Mouse (Mus musculus): ENCODE measurements around the gene Piezo1.
A peak's percentile ranks its signal among the peaks of the same experiment; 100 is the strongest.

The Piezo1 gene

DNA sequence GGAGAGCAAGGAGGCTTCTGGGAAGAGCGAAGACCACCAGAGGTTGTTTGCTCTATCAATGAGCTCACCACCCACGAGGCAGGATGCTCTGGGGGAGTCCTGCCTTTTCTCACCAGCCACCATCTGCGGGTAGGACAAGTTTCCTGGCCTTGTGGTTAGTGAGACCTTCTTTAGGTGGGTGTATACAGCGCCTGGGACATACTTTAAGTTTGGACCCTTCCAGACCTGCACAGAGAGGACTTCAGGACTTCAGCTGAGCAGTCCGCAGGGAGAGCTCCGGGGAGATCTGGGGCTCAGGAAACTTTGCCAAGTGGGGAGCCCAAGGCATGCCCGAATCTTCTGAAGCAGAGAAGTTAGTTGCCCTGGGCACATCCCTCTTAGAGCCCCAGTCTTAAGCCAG lies 91.1 kb downstream of the Piezo1 start:
- DNase-seq (ENCODE audit: low read depth, low spot score): no peak

GRCm38 (mm10) chr8:122459218-122459900 lies 91.8 kb downstream of the Piezo1 start:
- no peak for DNase-seq (ENCODE audit: low read depth, low spot score)

- DNase-seq (ENCODE audit: low read depth, low spot score): no peak
Observed at GRCm38 (mm10) chr8:122457171-122457570, 94.0 kb downstream of the Piezo1 start.

- no peak for DNase-seq (ENCODE audit: low read depth, low spot score)
Observed at GRCm38 (mm10) chr8:122454409-122454808, 96.7 kb downstream of the Piezo1 start.

DNA sequence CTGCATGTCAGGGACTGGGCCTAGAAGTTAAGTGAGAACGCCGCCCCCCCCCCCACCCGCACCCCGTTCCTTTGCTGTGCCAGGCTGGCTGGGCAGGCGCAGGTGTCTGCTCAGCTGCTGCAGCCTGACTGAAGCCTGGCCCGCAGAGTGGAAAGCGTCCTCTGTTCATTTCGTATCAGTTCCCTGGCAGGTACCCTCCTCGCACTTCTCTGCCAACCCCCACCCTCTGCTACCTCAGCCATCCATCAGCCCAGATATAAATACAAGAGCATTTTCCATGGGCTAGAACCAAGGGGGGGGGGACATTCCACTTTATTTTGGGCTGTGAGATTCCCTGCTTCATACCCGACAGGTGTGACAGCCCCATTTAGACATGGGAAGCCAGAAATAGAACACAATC lies 99.0 kb downstream of the Piezo1 start:
- DNase-seq (ENCODE audit: low read depth, low spot score): no peak

DNA sequence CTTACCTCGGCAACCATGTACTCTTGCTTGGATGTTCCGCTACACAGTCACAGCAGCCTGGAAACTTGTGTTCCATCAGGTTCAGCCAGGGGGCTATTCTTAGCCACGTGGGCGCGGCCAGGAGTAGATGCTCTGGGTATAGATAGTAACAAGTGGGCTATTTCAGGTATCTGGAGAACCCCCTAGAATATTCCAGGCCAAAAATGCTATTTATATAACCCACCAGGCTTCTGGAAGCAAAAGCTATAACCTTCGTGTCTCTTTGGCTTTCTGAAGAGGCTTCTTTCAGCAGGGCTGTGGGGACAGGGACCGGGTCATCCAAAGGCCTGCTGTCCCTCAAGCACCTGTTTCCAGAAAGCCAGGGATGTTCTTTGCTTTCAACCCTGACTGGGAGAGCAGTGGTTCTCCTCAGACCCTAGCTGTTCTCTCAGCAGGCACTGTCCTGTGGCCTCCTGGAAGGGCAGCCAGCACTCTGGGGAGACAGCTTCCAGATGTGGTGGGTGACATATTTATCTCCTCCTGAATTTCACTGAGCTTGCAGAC lies 99.9 kb downstream of the Piezo1 start:
- no peak for DNase-seq (ENCODE audit: low read depth, low spot score)

GRCm38 (mm10) chr8:122445203-122445602 lies 105.9 kb downstream of the Piezo1 start:
- DNase-seq (ENCODE audit: low read depth, low spot score): no peak

- DNase-seq (ENCODE audit: low read depth, low spot score): peak; percentile 32
Observed at GRCm38 (mm10) chr8:122444058-122444748, 106.9 kb downstream of the Piezo1 start.

DNA sequence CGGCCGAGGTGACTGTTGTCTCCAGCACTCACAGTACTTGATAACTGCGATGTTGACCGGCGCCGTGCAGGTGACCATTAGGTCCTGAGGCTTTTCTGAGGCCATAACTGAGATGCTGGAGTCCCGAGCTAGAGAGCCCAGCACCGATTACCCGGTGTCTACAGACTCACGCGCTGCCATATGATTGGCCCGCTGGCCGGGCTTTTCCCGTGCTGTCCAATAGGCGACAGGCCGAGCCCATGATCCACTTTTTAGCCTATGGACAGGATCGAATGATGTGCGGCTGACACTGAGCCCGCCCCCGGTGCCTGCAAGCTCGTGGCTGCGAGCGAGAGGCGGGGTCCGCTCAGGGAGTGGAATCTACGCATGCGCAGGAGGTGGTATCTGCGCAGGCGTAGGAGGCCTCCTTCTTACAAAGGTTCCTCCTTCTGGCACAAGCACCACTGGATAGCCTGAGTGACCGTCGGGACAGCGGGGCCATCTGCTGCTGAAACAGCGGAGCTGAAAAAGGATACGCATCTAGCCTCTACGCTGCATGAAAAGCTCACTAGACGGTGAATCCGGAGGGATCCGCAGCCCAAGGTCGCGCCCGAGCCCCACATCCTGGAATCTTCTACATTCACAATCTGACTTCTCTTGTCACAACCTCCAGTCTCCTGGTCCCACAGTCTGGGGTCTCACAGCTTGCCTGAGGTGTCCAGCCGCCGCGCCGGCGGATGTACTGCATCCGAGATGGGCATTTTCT lies 107.7 kb downstream of the Piezo1 start, which contains the start of gene Mvd:
Gene Mvd (minus strand): TSS at position 161 of the 745 bp plus-strand sequence.
- DNase-seq (ENCODE audit: low read depth, low spot score): peak; percentile 94

GRCm38 (mm10) chr8:122442781-122443180 lies 108.3 kb downstream of the Piezo1 start:
- no peak for DNase-seq (ENCODE audit: low read depth, low spot score)

- DNase-seq (ENCODE audit: low read depth, low spot score): no peak
Observed at GRCm38 (mm10) chr8:122442356-122442755, 108.8 kb downstream of the Piezo1 start.

DNA sequence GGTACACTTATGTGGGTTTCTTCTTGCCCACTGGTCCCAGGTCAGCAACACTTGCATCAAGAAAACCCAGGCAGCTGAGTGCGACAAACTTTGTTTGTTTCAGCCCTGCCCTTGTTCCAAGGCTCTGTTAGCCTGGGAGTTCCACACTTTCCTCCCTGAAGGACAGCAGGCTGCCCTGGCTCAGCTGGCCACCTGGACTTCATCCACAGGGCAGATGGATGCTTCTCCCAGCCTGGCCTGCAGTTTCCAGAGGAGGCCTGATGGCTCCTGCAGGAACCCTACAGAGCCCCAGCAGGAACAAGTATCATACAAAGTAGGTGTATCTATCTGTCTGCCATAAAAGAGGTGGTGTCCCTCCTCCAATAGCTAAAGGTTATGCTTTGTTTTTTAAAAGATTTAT lies 109.8 kb downstream of the Piezo1 start:
- no peak for DNase-seq (ENCODE audit: low read depth, low spot score)

GRCm38 (mm10) chr8:122439336-122439735 lies 111.8 kb downstream of the Piezo1 start:
- DNase-seq (ENCODE audit: low read depth, low spot score): no peak

GRCm38 (mm10) chr8:122437708-122438331 lies 113.3 kb downstream of the Piezo1 start:
- no peak for DNase-seq (ENCODE audit: low read depth, low spot score)

GRCm38 (mm10) chr8:122436586-122437125 lies 114.5 kb downstream of the Piezo1 start:
- no peak for DNase-seq (ENCODE audit: low read depth, low spot score)

- DNase-seq (ENCODE audit: low read depth, low spot score): no peak
Observed at GRCm38 (mm10) chr8:122436146-122436545, 115.0 kb downstream of the Piezo1 start.

GRCm38 (mm10) chr8:122435375-122435774 lies 115.8 kb downstream of the Piezo1 start:
- no peak for DNase-seq (ENCODE audit: low read depth, low spot score)

GRCm38 (mm10) chr8:122433269-122433905 lies 117.7 kb downstream of the Piezo1 start:
- DNase-seq (ENCODE audit: low read depth, low spot score): no peak

DNA sequence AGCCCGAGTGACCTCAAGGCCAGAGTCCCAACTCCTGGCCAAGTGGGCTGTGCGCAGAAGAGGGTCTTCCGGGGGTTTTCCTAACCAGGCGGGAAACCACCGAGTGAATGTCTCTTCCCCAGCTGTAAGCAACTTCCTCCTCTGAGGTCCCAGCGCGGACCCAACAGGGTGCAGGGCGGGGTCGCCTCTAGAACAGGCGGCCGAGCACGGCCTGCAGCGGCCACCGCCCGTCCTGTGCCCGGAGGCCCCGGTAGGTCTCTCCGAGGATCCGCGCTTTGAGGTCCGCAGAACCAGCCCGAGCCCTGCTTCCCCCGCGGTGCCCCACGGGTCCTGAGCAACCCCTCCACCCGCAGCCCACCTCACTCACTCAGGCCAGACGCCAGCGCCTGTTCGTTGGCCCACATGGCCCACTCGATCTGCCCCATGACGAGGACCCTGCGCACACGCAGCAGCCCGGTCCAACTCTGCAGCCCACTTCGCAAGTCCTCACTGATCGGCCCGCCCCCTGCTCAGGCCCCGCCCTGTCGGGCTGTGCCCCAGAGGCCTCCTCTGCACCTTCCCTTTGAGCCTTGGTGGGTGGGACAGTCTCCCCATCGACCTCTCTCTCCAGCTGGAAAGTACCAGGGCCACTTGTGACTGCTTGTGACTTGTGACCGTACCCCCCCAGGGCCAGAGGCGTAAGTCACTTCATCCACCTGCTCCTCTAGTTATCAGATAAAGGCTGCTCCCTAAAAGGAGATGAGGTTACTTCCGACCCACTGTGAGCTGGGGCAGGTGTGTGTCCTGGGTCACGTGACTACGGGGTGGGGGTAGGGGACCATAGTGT lies 118.5 kb downstream of the Piezo1 start, which contains the start of gene Cyba:
Gene Cyba (minus strand): TSS at position 488 of the 826 bp plus-strand sequence.
- DNase-seq (ENCODE audit: low read depth, low spot score): no peak

All from c-Kit-negative CD71-positive TER-119-positive erythroid progenitor cells, embryonic 14.5 days (primary cell).